Mouse (Mus musculus): ENCODE measurements around the gene Rab5if.

- no peak for TF ChIP-seq CTCF (IDR thresholded peaks at IDR 0.05; ENCODE audit: borderline replicate concordance, extremely low read depth, insufficient read depth, insufficient read length)
- no peak for TF ChIP-seq POLR2A (IDR thresholded peaks at IDR 0.05; ENCODE audit: borderline replicate concordance, extremely low read depth, insufficient read depth, insufficient read length, poor library complexity, severe bottlenecking)
Observed at GRCm38 (mm10) chr2:156856311-156856710, 6.6 kb upstream of the Rab5if start.

Data from brain, embryonic 14.5 days (tissue).